Mouse (Mus musculus): Measurements from ENCODE around the gene Hnrnpul1. TPM values are rescaled to one million over a fixed set of nuclear protein-coding genes. Genes with fewer than 3 reads are reported as not detected.

Gene Hnrnpul1
- polyA plus RNA-seq, 1 experiment from 2014 or later = 61.0 TPM

DNA sequence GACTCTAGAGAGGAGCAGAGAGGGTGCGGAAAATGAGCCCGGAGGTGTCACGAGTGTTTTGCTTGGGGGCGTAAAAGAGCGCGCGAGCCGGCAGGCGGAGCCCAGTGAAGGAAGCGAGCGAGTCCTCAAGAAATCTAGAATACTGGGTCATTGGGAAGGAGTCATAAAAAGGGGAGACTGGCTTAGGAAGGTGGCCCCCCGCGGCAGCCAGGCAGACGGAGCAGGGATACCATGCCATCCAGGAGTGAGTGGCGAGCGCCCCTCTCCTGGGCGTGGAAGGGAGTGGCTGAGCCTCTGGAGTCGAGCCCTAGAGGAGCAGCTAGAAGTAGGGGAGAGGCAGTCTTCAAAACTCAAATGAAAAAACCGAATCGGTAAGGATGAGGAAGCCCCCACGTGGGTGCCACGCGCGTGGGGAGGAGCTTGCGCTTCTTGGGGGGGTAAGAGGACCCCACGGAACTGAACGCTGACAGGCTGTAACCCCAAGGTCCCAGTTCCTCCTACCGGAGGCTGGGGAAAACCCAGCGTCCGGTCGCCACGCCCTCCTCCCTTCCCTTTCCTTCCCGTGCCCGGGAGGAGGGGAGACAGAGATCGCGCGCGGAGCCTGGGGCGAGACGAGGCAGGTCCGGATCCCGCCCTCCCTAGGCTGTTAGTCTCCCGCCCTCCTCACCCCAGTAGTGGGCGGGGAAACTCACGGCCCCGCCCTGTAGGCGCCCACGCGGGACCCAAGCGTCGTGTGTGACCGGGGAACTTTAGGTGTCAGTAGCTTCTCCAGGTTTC is 65.6 kb downstream of the Hnrnpul1 start:
- Histone ChIP-seq H3K9me3 (replicated peaks) (no peaks in the 10 kb centered on the region), H3K4me3 (replicated peaks) (peak overlapping the region; percentile 67), H3K4me2 (replicated peaks) (peak overlapping the region; percentile 94), H3K36me3 (0 out of 2 replicates have a peak, but pooled peaks cover 3% of the 10 kb centered on the region), H3K9ac (peak overlapping the region; percentile 53), H3K27ac (replicated peaks) (peak overlapping the region; percentile 87), H3K4me1 (peaks cover 43% of the 10 kb centered on the region), H3K27me3 (peaks cover 25% of the 10 kb centered on the region)
- WGBS = under 1% methylated on average over 50 of the region's 52 CpGs
- peak; percentile 68 for ATAC-seq (ENCODE audit: insufficient number of reproducible peaks, low FRiP score, low TSS enrichment, low read depth)

DNA sequence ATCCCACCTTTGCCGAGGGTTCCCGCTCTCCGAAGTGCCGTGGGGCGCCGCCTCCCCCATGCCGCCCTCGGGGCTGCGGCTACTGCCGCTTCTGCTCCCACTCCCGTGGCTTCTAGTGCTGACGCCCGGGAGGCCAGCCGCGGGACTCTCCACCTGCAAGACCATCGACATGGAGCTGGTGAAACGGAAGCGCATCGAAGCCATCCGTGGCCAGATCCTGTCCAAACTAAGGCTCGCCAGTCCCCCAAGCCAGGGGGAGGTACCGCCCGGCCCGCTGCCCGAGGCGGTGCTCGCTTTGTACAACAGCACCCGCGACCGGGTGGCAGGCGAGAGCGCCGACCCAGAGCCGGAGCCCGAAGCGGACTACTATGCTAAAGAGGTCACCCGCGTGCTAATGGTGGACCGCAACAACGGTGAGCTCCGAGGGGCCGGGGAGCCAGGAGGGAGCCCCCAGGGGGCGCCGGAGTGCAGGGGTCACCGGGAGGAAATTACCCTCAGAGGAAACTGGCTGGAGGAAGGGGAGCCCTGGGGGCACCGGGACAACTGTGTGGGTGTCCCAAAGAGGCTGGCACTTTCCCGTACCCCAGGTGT is 66.7 kb downstream of the Hnrnpul1 start:
- peak overlapping the region; percentile 67 for H3K4me3 ChIP-seq (replicated peaks)
- H3K4me1 ChIP-seq = peaks cover 43% of the 10 kb centered on the region
- H3K27me3 ChIP-seq = peaks cover 25% of the 10 kb centered on the region
- peak overlapping the region; percentile 94 for H3K4me2 ChIP-seq (replicated peaks)
- peak overlapping the region; percentile 53 for H3K9ac ChIP-seq
- no peaks in the 10 kb centered on the region for H3K36me3 ChIP-seq
- no peak for ATAC-seq (ENCODE audit: insufficient number of reproducible peaks, low FRiP score, low TSS enrichment, low read depth)
- under 1% methylated on average over 47 of the region's 47 CpGs for WGBS
- no peaks in the 10 kb centered on the region for H3K9me3 ChIP-seq (replicated peaks)
- peak overlapping the region; percentile 87 for H3K27ac ChIP-seq (replicated peaks)

DNA sequence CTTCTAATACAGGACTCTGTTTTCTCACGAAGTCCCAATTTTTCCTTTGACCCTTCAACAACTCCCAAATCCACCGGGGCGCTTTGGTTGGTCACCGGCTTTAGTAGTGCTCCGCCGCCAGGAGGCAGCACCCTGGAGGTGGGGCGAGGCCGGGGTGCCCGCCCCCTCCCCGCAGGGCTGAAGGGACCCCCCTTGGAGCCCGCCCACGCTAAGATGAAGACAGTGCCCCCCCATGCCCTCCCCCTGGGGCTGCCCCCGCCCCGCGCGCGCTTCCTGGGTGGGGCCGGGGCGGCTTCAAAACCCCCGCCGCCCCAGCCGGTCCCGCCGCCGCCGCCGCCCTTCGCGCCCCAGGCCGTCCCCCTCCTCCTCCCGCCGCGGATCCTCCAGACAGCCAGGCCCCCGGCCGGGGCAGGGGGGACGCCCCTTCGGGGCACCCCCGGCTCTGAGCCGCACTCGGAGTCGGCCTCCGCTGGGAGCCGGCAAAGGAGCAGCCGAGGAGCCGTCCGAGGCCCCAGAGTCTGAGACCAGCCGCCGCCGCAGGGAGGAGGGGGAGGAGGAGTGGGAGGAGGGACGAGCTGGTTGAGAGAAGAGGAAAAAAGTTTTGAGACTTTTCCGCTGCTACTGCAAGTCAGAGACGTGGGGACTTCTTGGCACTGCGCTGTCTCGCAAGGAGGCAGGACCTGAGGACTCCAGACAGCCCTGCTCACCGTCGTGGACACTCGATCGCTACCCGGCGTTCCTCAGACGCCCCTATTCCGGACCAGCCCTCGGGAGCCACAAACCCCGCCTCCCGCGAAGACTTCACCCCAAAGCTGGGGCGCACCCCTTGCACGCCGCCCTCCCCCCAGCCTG is 67.7 kb downstream of the Hnrnpul1 start, which contains the start of gene Tgfb1:
Tgfb1 (plus strand) TSS at position 323 of the 852 bp plus-strand sequence.
- Histone ChIP-seq H3K9me3 (replicated peaks) (no peaks in the 10 kb centered on the region), H3K9ac (peak within 1 kb of the TSS; percentile 53), H3K4me2 (replicated peaks) (peak within 1 kb of the TSS; percentile 94), H3K36me3 (no peaks in the 10 kb centered on the region), H3K27me3 (peaks cover 25% of the 10 kb centered on the region), H3K4me3 (replicated peaks) (peak within 1 kb of the TSS; percentile 67), H3K27ac (replicated peaks) (peak within 1 kb of the TSS; percentile 87), H3K4me1 (peaks cover 44% of the 10 kb centered on the region)
- under 1% methylated on average over 57 of the region's 69 CpGs for WGBS
- ATAC-seq (ENCODE audit: insufficient number of reproducible peaks, low FRiP score, low TSS enrichment, low read depth) = peak; percentile 40

DNA sequence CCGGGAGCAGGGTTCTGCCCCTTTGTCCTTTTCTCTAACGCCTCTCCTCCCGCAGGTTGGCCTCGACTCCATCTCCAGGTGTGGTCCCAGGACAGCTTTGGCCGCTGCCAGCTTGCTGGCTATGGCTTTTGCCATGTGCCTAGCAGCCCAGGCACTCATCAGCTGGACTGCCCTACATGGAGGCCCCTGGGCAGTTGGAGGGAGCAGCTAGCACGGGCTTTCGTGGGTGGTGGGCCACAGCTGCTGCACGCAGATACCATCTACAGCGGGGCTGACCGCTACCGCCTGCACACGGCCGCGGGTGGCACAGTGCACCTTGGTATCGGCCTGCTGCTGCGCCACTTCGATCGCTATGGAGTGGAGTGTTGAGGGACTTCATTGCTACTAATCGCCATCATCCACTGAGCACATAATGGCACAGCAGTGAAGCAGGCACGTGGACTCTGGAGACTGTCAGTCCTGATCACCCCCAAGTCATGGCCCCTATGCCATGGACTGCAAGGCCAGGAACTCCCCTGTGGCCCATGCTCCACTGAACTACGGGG is 68.6 kb downstream of the Hnrnpul1 start:
- no peak for ATAC-seq (ENCODE audit: insufficient number of reproducible peaks, low FRiP score, low TSS enrichment, low read depth)
- WGBS = 69% methylated on average over 21 of the region's 21 CpGs
- Histone ChIP-seq H3K4me1 (peaks cover 53% of the 10 kb centered on the region), H3K36me3 (no peaks in the 10 kb centered on the region), H3K4me3 (replicated peaks) (peak overlapping the region; percentile 67), H3K9me3 (replicated peaks) (no peaks in the 10 kb centered on the region), H3K27ac (replicated peaks) (peak overlapping the region; percentile 87; the same call in 1 of the 2 replicates), H3K4me2 (replicated peaks) (peak overlapping the region; percentile 94), H3K27me3 (peaks cover 25% of the 10 kb centered on the region), H3K9ac (no peak overlapping the region)

DNA sequence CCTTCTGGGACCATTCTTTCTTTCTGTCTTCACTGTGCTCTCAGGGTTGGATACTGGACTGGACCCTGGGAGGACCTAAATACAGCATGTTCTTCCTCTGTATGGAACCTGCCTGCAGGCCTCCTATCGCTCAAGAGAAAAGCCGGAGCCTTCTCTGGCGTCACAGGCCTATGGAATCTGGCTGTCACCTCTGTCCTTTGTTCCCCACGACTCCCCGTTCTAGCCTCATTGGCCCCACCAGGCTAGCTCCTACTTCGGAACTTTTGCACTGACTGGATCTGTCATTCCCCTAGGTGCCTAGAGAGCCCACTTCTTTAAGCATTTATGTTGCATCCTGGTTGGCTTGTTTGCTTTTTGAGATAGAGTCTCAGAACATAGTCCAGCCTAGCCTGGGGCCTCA is 69.9 kb downstream of the Hnrnpul1 start:
- Histone ChIP-seq H3K27ac (replicated peaks) (no peak overlapping the region; the same call in 1 of the 2 replicates), H3K4me3 (replicated peaks) (no peak overlapping the region), H3K4me1 (peaks cover 60% of the 10 kb centered on the region), H3K9ac (no peak overlapping the region), H3K36me3 (no peaks in the 10 kb centered on the region), H3K27me3 (peaks cover 20% of the 10 kb centered on the region), H3K9me3 (replicated peaks) (no peaks in the 10 kb centered on the region), H3K4me2 (replicated peaks) (no peak overlapping the region)
- no peak for ATAC-seq (ENCODE audit: insufficient number of reproducible peaks, low FRiP score, low TSS enrichment, low read depth)
- WGBS = 87% methylated on average over 6 of the region's 6 CpGs

DNA sequence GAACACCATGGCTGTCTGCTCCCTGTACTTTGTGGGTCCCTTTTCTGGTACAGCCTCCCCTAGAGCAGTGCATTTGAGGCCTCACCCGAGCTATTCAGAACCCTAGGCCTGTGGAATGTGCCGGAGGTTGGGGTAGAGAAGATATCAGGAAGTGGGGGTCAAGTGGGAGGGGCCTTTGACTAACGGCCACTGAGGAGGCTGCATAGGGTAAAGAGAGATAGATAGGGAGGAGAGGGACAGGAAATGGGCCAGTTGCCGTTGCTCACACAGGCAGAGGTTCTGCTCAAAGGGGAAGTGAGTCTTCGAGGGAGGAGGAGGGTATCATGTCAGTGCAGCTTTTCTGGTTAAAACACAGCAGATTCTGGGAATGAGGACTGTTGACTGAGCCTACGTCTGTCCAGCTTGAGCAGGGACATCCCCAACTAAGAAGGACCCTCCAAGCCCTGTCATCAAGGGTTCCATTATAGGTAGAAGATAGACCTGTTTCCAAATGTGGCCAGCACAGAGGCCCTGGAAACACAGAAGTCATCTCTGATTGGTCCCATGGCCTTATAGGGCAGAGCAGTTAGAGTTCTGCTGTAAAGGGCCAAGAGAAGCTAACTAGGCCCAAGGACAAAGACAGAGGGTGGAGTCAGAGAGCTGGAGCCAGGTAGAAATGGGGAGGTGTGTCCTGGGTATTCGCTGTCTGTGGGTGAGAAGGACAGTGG is 70.9 kb downstream of the Hnrnpul1 start:
- H3K4me2 ChIP-seq (replicated peaks) = no peak overlapping the region
- no peaks in the 10 kb centered on the region for H3K36me3 ChIP-seq
- WGBS = 56% methylated on average over 7 of the region's 7 CpGs
- ATAC-seq (ENCODE audit: insufficient number of reproducible peaks, low FRiP score, low TSS enrichment, low read depth) = no peak
- no peaks in the 10 kb centered on the region for H3K9me3 ChIP-seq (replicated peaks)
- H3K27ac ChIP-seq (replicated peaks) = no peak overlapping the region
- H3K9ac ChIP-seq = no peak overlapping the region
- no peak overlapping the region for H3K4me3 ChIP-seq (replicated peaks)
- H3K4me1 ChIP-seq = peaks cover 49% of the 10 kb centered on the region
- peaks cover 17% of the 10 kb centered on the region; the same call in 1 of the 2 replicates for H3K27me3 ChIP-seq

DNA sequence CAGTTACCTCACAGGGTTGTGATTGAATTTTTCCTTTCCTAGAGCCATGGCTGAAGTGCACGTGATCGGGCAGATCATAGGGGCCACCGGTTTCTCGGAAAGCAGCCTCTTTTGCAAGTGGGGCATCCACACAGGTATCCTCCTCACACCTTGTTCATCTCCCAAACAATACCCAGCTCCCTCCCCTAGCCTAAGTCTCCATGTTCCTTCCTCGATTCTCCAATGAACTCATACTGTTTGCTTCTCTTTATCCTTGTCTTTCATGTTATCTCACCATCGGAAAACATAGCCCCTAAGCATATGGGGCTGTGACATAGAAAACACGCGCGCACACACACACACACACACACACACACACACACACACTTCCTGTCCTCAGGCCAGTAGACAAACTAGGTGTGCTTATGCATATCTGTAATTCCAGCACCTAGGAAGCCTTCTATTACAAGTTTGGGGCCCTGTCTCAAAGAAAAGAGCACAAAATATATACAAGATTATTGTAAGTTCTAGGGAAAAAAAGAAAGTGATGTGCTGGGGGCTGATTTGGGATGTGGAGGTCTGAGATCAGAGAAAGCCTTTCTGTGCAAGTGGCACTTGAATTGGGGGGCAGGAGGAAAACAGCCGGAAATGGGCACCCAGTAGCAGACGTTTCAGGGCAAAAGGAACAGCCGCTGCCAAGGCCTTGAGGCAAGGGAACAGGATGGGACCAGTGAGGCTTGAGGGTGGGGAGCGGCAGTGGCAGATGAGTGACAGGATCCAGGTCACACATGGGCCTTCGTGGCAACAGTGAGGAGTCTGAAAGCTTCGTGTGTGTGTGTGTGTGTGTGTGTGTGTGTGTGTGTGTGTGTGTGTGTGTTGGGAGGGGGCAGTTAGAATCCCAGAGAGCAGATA is 73.0 kb downstream of the Hnrnpul1 start:
- H3K9ac ChIP-seq = no peak overlapping the region
- 53% methylated on average over 15 of the region's 15 CpGs for WGBS
- peaks cover 33% of the 10 kb centered on the region for H3K4me1 ChIP-seq
- no peak for ATAC-seq (ENCODE audit: insufficient number of reproducible peaks, low FRiP score, low TSS enrichment, low read depth)
- no peak overlapping the region for H3K27ac ChIP-seq (replicated peaks)
- H3K36me3 ChIP-seq = no peaks in the 10 kb centered on the region
- peak overlapping the region; percentile 63 for H3K4me3 ChIP-seq (replicated peaks)
- peaks cover 6% of the 10 kb centered on the region; the same call in 1 of the 2 replicates for H3K27me3 ChIP-seq
- peak overlapping the region; percentile 73 for H3K4me2 ChIP-seq (replicated peaks)
- no peaks in the 10 kb centered on the region for H3K9me3 ChIP-seq (replicated peaks)

DNA sequence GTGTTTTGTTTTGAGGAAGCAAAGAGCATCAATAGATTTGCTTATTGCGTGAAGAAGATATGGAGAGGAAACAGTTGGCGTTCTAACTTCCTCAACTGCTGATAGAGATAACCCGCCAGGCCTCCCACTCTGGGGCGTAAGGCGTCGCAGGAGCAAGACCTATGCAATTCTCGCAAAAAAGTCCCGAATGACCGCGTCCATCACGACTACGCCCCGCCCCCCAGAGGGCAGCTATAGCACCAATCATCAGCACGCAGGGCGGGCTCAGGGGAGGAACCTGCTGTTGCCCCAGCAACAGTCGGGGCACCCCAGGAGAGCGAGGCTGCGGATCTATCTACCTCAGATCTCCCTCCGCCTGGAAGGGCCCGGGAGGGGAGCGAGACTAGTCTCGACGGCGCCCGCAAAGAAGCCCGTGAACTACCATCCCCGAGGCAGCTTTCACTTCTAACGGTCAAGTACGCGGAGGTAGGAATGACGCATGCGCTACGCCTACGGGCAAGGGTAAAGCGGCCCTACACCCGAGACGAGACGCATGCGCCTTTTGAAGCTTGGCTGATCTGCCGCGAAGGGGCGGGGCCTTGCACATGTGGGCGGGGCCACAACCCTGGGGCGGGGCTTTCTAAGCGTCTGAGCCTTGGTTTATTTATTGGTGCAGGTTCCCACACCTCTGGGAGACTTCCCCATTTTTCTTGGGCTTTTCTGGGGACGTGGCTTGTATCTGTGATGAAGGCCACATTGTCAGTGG is 73.9 kb downstream of the Hnrnpul1 start, which contains the start of gene B9d2:
B9d2 (plus strand) TSS at position 267 of the 745 bp plus-strand sequence.
- no peaks in the 10 kb centered on the region for H3K9me3 ChIP-seq (replicated peaks)
- under 1% methylated on average over 46 of the region's 46 CpGs for WGBS

DNA sequence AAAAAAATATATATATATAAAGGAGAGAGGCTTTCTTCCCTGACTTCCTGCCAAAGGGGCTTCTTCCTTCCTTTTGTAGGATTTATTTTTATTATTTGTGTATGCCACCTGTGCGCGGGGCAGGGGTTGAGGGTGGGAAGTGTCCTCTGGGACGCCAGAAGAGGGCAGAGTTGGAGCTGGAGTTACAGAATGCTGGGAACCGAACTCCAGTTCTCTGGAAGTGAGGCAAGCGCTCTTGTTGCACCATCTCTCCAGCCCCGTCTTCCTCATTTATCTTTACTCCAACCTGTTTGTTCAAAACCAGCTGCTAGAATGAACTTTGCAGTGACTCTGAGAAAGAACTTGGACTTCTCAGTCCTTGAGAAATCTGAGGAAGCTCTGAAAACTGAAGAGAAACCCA is 74.6 kb downstream of the Hnrnpul1 start:
- whole genome bisulfite sequencing = 7% methylated on average over 6 of the region's 6 CpGs
- Histone ChIP-seq H3K9ac (0 out of 2 replicates have a peak overlapping the region, but pooled peaks have one; percentile 44), H3K4me3 (replicated peaks) (peak overlapping the region; percentile 63), H3K4me1 (peaks cover 29% of the 10 kb centered on the region), H3K27ac (replicated peaks) (peak overlapping the region; percentile 93; the same call in 1 of the 2 replicates), H3K36me3 (no peaks in the 10 kb centered on the region), H3K9me3 (replicated peaks) (no peaks in the 10 kb centered on the region), H3K27me3 (peaks cover 14% of the 10 kb centered on the region), H3K4me2 (replicated peaks) (peak overlapping the region; percentile 73)
- ATAC-seq (ENCODE audit: insufficient number of reproducible peaks, low FRiP score, low TSS enrichment, low read depth) = no peak

More for the DNA sequence above, 73.9 kb downstream of the Hnrnpul1 start, which contains the start of gene B9d2:
- Histone ChIP-seq H3K4me2 (replicated peaks) (peak within 1 kb of the TSS; percentile 73), H3K27me3 (peaks cover 7% of the 10 kb centered on the region), H3K27ac (replicated peaks) (peak within 1 kb of the TSS; percentile 93), H3K4me1 (peaks cover 30% of the 10 kb centered on the region), H3K9ac (peak within 1 kb of the TSS; percentile 44), H3K36me3 (no peaks in the 10 kb centered on the region), H3K4me3 (replicated peaks) (peak within 1 kb of the TSS; percentile 63)
- ATAC-seq (ENCODE audit: insufficient number of reproducible peaks, low FRiP score, low TSS enrichment, low read depth) = peak; percentile 96

Data from embryonic facial prominence, embryonic 15.5 days (tissue).